Mouse (Mus musculus) frontal cortex, adult (tissue): Measurements from ENCODE around the gene Zmynd10.
"Not testable (repeated sequence)": the region's sequence is repeated elsewhere in the genome, so short reads cannot be mapped to it uniquely, and the experiment has no call there.

ENCODE experiments used
- ATAC-seq: cut with Nextera tagmentation; 2 replicates; pipeline ENCODE4 v1.9.2; 2017; ENCODE audit warnings: mild to moderate bottlenecking, moderate library complexity, mixed read lengths; ENCODE audit not compliant: low TSS enrichment

Gene Zmynd10

GRCm38 (mm10) chr9:107555031-107555457, 7.9 kb downstream of the Zmynd10 start:
- no peak for ATAC-seq

- no peak for ATAC-seq
Observed at GRCm38 (mm10) chr9:107555701-107556100, 8.6 kb downstream of the Zmynd10 start.

GRCm38 (mm10) chr9:107556346-107556745, 9.2 kb downstream of the Zmynd10 start:
- no peak for ATAC-seq

- peak; percentile 96 for ATAC-seq
Observed at GRCm38 (mm10) chr9:107563029-107563581, 16.0 kb downstream of the Zmynd10 start, which contains the start of gene Tusc2. Gene Tusc2, plus strand, starts transcription at chr9:107563255.

- ATAC-seq: not testable (repeated sequence)
Observed at GRCm38 (mm10) chr9:107565556-107565955, 18.5 kb downstream of the Zmynd10 start.

GRCm38 (mm10) chr9:107566041-107566709, 19.1 kb downstream of the Zmynd10 start:
- no peak for ATAC-seq

- no peak for ATAC-seq
Observed at GRCm38 (mm10) chr9:107566855-107567254, 19.8 kb downstream of the Zmynd10 start.

GRCm38 (mm10) chr9:107567702-107568319, 20.7 kb downstream of the Zmynd10 start, which contains the start of gene Hyal2:
Gene Hyal2, plus strand, starts transcription at chr9:107567945.
- ATAC-seq: no peak

GRCm38 (mm10) chr9:107568331-107569261, 21.5 kb downstream of the Zmynd10 start:
- ATAC-seq: peak; percentile 77

GRCm38 (mm10) chr9:107569270-107569669, 22.2 kb downstream of the Zmynd10 start:
- 0 out of 2 replicates have a peak, but pooled peaks have one; percentile 1 for ATAC-seq

GRCm38 (mm10) chr9:107570016-107570415, 22.9 kb downstream of the Zmynd10 start:
- ATAC-seq: no peak

GRCm38 (mm10) chr9:107570845-107571244, 23.7 kb downstream of the Zmynd10 start:
- no peak for ATAC-seq

GRCm38 (mm10) chr9:107571534-107572326, 24.6 kb downstream of the Zmynd10 start:
- no peak for ATAC-seq

- ATAC-seq: no peak
Observed at GRCm38 (mm10) chr9:107572327-107572662, 25.2 kb downstream of the Zmynd10 start.

GRCm38 (mm10) chr9:107573774-107574173, 26.7 kb downstream of the Zmynd10 start:
- ATAC-seq: not testable (repeated sequence)

- ATAC-seq: no peak
Observed at GRCm38 (mm10) chr9:107575579-107576356, 28.7 kb downstream of the Zmynd10 start.

GRCm38 (mm10) chr9:107576357-107577107, 29.4 kb downstream of the Zmynd10 start, which contains the start of gene Hyal1:
Gene Hyal1, plus strand, starts transcription at chr9:107576927.
- no peak for ATAC-seq

- no peak for ATAC-seq
Observed at GRCm38 (mm10) chr9:107577871-107578270, 30.8 kb downstream of the Zmynd10 start.

GRCm38 (mm10) chr9:107578587-107578986, 31.5 kb downstream of the Zmynd10 start, which contains the start of gene Naa80:
Gene Naa80, plus strand, starts transcription at chr9:107578887.
- ATAC-seq: no peak
